Mouse (Mus musculus) embryonic facial prominence, embryonic 12.5 days (tissue): Measurements from ENCODE around the gene Tdp1. TPM values are rescaled to one million over a fixed set of nuclear protein-coding genes. Genes with fewer than 3 reads are reported as not detected.

Source experiments
- ATAC-seq: fragments of 200-750 bp; cut with Nextera tagmentation; 2 replicates; pipeline ENCODE4 v1.8.0; 2017; ENCODE audit not compliant: insufficient number of reproducible peaks, insufficient read depth, low FRiP score, low TSS enrichment
- H3K27ac ChIP-seq: fragments of 300-500 bp; sonication (generic); 2 replicates; pipeline ENCODE4 v1.5.1; 2016; ENCODE audit warnings: mild to moderate bottlenecking
- H3K27me3 ChIP-seq: fragments of 300-500 bp; sonication (generic); 2 replicates; pipeline ENCODE4 v1.6.1; 2016; ENCODE audit warnings: mild to moderate bottlenecking, moderate library complexity
- H3K36me3 ChIP-seq: fragments of 300-500 bp; sonication (generic); 2 replicates; pipeline ENCODE4 v1.6.1; 2016; ENCODE audit warnings: mild to moderate bottlenecking
- H3K4me1 ChIP-seq: fragments of 300-500 bp; sonication (generic); 2 replicates; pipeline ENCODE4 v1.6.1; 2016
- H3K4me2 ChIP-seq: fragments of 300-500 bp; sonication (generic); replicated peaks from 2 replicates; pipeline ENCODE4 v1.6.1; 2016; ENCODE audit warnings: mild to moderate bottlenecking, moderate library complexity
- H3K4me3 ChIP-seq: fragments of 300-500 bp; sonication (generic); 2 replicates; pipeline ENCODE4 v1.5.1; 2016; ENCODE audit warnings: mild to moderate bottlenecking
- H3K9ac ChIP-seq: fragments of 300-500 bp; sonication (generic); 2 replicates; pipeline ENCODE4 v1.6.1; 2016; ENCODE audit warnings: mild to moderate bottlenecking, moderate library complexity
- H3K9me3 ChIP-seq: fragments of 300-500 bp; sonication (generic); 2 replicates; pipeline ENCODE4 v1.6.1; 2016; ENCODE audit warnings: mild to moderate bottlenecking, moderate library complexity
- WGBS: fragments of 180-500 bp; shearing (Covaris S2); methylation state at CpG from one replicate; pipeline ENCODE4 v1.1.7; 2016; 5-methylcytosine and 5-hydroxymethylcytosine counted together
- polyA plus RNA-seq: library from polyadenylated mRNA; unstranded; fragments of >200 nt; fragmentation: Nextera tagmentation; extraction: Ambion mirVana; gene quantifications from 2 replicates; pipeline ENCODE4 v1.2.1, GENCODE M21; 2016

Gene Tdp1
- polyA plus RNA-seq, 1 experiment from 2014 or later, result 76.6 TPM

- WGBS, result 48% methylated on average over 1 of the region's 3 CpGs
- Histone ChIP-seq H3K4me2 (no peak overlapping the region), H3K9me3 (no peaks in the 10 kb centered on the region), H3K36me3 (peaks cover 42% of the 10 kb centered on the region), H3K4me1 (no peaks in the 10 kb centered on the region), H3K4me3 (no peak overlapping the region), H3K27me3 (no peaks in the 10 kb centered on the region), H3K9ac (no peak overlapping the region), H3K27ac (no peak overlapping the region)
- ATAC-seq, result no peak
Observed at GRCm38 (mm10) chr12:99899991-99900390, 15.7 kb downstream of the Tdp1 start.

GRCm38 (mm10) chr12:99901973-99902866, 17.9 kb downstream of the Tdp1 start:
- no peak overlapping the region for H3K4me3 ChIP-seq
- no peak overlapping the region for H3K9ac ChIP-seq
- no peaks in the 10 kb centered on the region for H3K9me3 ChIP-seq
- no peak overlapping the region for H3K27ac ChIP-seq
- WGBS, result 89% methylated on average over 8 of the region's 8 CpGs
- no peak overlapping the region for H3K4me2 ChIP-seq
- no peaks in the 10 kb centered on the region for H3K4me1 ChIP-seq
- no peak for ATAC-seq
- no peaks in the 10 kb centered on the region for H3K27me3 ChIP-seq
- peaks cover 41% of the 10 kb centered on the region for H3K36me3 ChIP-seq

DNA sequence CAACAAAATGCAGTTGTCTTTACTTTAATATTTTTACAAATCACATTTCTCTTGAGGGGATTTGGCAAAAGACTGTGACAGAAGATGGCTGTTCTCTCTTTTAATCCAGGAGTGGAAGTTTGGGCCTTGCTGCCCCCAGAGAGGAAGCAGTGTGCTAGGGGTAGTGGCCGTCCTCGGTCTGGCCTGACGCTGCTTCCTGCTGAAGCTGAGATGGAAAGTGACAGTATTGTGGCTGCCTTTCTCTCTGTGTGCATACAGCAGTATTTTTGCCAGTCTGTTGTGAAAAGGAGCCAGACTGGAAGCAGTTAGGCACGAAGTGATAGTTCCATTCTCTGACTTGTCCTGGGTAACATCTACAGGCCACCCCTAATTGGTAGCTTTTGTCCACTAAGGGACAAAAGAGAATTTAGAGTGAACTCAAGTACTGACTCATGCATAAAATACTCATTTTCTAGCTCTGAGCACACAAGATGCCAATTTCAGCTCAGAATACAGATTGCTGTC, 18.6 kb downstream of the Tdp1 start:
- Histone ChIP-seq H3K9ac (no peak overlapping the region), H3K27ac (no peak overlapping the region), H3K9me3 (no peaks in the 10 kb centered on the region), H3K27me3 (no peaks in the 10 kb centered on the region), H3K4me2 (no peak overlapping the region), H3K36me3 (peaks cover 45% of the 10 kb centered on the region), H3K4me1 (no peaks in the 10 kb centered on the region), H3K4me3 (no peak overlapping the region)
- ATAC-seq, result no peak
- WGBS, result 85% methylated on average over 4 of the region's 4 CpGs

DNA sequence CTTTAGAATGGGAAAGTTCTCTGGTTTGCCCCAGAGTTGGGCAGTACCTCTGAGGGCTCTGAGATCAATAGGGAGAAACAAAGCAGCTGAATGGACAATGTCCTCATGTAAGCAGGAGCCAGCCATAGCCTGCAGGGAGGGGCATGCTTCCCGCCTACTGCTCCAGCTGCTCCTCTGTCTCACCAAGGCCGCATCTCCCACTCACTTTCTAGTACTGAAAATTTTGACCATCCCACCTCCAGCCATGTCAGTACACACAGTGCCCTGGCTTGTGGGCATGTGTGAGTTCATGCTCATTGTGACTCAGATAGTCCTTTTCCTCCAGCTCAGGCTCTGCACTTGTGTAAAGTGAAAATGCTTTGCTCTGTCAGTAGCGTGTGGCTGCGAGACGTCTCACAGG, 20.2 kb downstream of the Tdp1 start:
- Histone ChIP-seq H3K36me3 (peaks cover 50% of the 10 kb centered on the region), H3K27me3 (no peaks in the 10 kb centered on the region), H3K9ac (no peak overlapping the region), H3K4me3 (no peak overlapping the region), H3K4me1 (no peaks in the 10 kb centered on the region), H3K27ac (no peak overlapping the region), H3K4me2 (no peak overlapping the region), H3K9me3 (no peaks in the 10 kb centered on the region)
- WGBS, result 87% methylated on average over 5 of the region's 5 CpGs
- ATAC-seq, result no peak

DNA sequence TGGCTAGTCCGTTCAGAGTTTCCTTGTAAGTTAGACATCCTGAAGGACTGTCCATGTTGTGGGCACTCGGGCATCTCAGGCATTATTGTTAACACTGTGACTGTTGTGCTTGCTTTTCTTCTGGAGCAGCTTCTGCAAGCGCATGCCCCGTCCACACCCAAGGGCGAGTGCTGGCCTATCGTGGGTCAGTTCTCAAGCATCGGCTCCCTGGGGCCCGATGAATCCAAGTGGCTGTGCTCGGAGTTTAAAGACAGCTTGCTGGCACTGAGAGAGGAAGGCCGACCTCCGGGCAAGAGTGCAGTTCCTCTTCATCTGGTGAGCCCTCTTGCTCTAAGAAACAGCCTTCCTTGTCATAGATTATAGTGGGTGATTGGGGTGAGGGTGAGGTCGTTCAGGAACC, 27.1 kb downstream of the Tdp1 start:
- Histone ChIP-seq H3K27ac (no peak overlapping the region), H3K4me2 (no peak overlapping the region), H3K36me3 (peaks cover 67% of the 10 kb centered on the region), H3K4me1 (no peaks in the 10 kb centered on the region), H3K27me3 (no peaks in the 10 kb centered on the region), H3K9me3 (no peaks in the 10 kb centered on the region), H3K4me3 (no peak overlapping the region), H3K9ac (no peak overlapping the region)
- ATAC-seq, result no peak
- 88% methylated on average over 12 of the region's 12 CpGs for whole genome bisulfite sequencing

GRCm38 (mm10) chr12:99917800-99918427, 33.6 kb downstream of the Tdp1 start:
- no peaks in the 10 kb centered on the region for H3K4me1 ChIP-seq
- peaks cover 51% of the 10 kb centered on the region for H3K36me3 ChIP-seq
- no peak for ATAC-seq
- no peak overlapping the region for H3K9ac ChIP-seq
- H3K4me2 ChIP-seq, result no peak overlapping the region
- no peaks in the 10 kb centered on the region for H3K9me3 ChIP-seq
- 86% methylated on average over 15 of the region's 15 CpGs for WGBS
- H3K27ac ChIP-seq, result no peak overlapping the region
- no peak overlapping the region for H3K4me3 ChIP-seq
- H3K27me3 ChIP-seq, result no peaks in the 10 kb centered on the region

- Histone ChIP-seq H3K36me3 (peaks cover 44% of the 10 kb centered on the region), H3K4me2 (no peak overlapping the region), H3K4me1 (0 out of 2 replicates have a peak, but pooled peaks cover 7% of the 10 kb centered on the region), H3K27me3 (no peaks in the 10 kb centered on the region), H3K27ac (no peak overlapping the region), H3K9me3 (no peaks in the 10 kb centered on the region), H3K9ac (no peak overlapping the region), H3K4me3 (no peak overlapping the region)
- no peak for ATAC-seq
- 91% methylated on average over 3 of the region's 3 CpGs for WGBS
Observed at GRCm38 (mm10) chr12:99919636-99920035, 35.3 kb downstream of the Tdp1 start.

DNA sequence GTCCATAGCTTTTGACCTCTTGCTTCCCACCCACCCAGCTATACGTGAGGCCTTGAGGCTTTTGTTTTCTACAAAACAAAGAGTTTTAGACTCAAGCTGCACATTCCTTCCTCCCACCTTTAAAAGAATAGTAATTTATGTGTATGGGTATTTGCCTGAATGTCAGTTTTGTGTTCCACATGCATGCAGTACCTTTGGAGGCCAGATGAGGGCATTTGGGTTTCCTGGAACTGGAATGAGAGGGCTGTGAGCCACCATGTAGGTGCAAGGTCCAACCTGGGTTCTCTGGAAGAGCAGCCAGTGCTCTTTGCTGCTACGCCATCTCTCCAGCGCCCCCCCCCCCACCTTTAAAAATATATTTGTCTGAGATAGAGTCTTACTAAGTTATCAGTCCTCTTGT, 36.7 kb downstream of the Tdp1 start:
- Histone ChIP-seq H3K9ac (no peak overlapping the region), H3K27ac (no peak overlapping the region), H3K27me3 (no peaks in the 10 kb centered on the region), H3K36me3 (peaks cover 43% of the 10 kb centered on the region), H3K4me1 (0 out of 2 replicates have a peak, but pooled peaks cover 7% of the 10 kb centered on the region), H3K4me2 (no peak overlapping the region), H3K9me3 (no peaks in the 10 kb centered on the region), H3K4me3 (no peak overlapping the region)
- WGBS, result 88% methylated on average over 3 of the region's 3 CpGs
- no peak for ATAC-seq

DNA sequence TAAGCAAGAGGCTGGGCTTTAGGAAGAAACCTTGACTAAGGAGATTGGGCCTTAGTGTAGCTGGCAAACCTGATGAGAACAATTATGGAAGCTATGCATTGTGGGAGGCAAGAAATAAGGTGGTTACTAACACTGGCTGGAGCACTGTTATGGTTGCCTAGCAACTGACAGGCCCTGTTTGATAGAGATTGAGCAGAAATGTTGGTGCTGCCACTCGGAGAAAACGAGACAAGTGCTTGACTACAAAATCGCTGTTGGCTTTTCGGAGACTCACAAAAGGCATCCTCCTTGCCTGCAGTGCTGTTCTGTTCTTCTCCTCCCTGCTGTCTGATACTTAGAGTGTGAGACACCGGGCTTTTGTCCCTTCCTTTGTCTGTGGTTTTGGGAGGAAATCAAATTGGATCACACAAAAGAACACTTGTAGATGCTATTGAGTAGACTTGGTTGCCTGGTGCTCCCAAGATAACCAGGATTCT, 38.9 kb downstream of the Tdp1 start:
- H3K4me1 ChIP-seq, result 0 out of 2 replicates have a peak, but pooled peaks cover 7% of the 10 kb centered on the region
- no peaks in the 10 kb centered on the region for H3K9me3 ChIP-seq
- 52% methylated on average over 5 of the region's 5 CpGs for WGBS
- no peak for ATAC-seq
- H3K27ac ChIP-seq, result no peak overlapping the region
- H3K9ac ChIP-seq, result no peak overlapping the region
- H3K27me3 ChIP-seq, result no peaks in the 10 kb centered on the region
- H3K36me3 ChIP-seq, result peaks cover 27% of the 10 kb centered on the region
- H3K4me3 ChIP-seq, result no peak overlapping the region
- H3K4me2 ChIP-seq, result no peak overlapping the region

GRCm38 (mm10) chr12:99923703-99924102, 39.4 kb downstream of the Tdp1 start:
- Histone ChIP-seq H3K27ac (no peak overlapping the region), H3K9ac (no peak overlapping the region), H3K36me3 (peaks cover 22% of the 10 kb centered on the region), H3K4me3 (no peak overlapping the region), H3K9me3 (no peaks in the 10 kb centered on the region), H3K4me2 (no peak overlapping the region), H3K4me1 (0 out of 2 replicates have a peak, but pooled peaks cover 7% of the 10 kb centered on the region), H3K27me3 (no peaks in the 10 kb centered on the region)
- 55% methylated on average over 5 of the region's 5 CpGs for WGBS
- no peak for ATAC-seq

DNA sequence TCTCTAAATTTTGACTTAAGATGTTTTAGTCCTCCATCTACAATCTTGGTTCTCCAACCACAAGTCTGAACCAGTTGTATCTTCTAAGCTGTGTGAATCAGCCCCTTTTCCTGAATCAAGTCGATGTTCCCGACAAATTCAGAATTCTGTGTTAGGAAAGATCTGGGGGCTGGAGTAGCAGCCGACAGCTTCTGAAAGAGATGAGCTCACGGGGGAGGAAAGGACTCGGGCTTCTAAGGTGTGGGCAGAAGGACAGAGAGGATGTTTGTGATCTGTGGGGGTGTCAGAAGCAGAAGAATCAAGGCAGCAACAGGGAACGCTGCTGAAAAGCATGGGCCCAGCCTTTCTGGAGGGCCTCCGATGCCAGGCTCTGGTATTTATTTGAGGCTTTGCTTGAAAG, 44.0 kb downstream of the Tdp1 start:
- no peak overlapping the region for H3K9ac ChIP-seq
- no peak overlapping the region for H3K27ac ChIP-seq
- H3K4me3 ChIP-seq, result no peak overlapping the region
- 87% methylated on average over 7 of the region's 7 CpGs for WGBS
- no peaks in the 10 kb centered on the region for H3K9me3 ChIP-seq
- H3K27me3 ChIP-seq, result no peaks in the 10 kb centered on the region
- H3K4me2 ChIP-seq, result no peak overlapping the region
- ATAC-seq, result no peak
- peaks cover 26% of the 10 kb centered on the region; the same call in 1 of the 2 replicates for H3K36me3 ChIP-seq
- 0 out of 2 replicates have a peak, but pooled peaks cover 7% of the 10 kb centered on the region for H3K4me1 ChIP-seq

- H3K36me3 ChIP-seq, result peaks cover 31% of the 10 kb centered on the region
Observed at GRCm38 (mm10) chr12:99929160-99929559, 44.8 kb downstream of the Tdp1 start.

More at GRCm38 (mm10) chr12:99929160-99929559, 44.8 kb downstream of the Tdp1 start:
- ATAC-seq, result no peak
- H3K4me1 ChIP-seq, result 0 out of 2 replicates have a peak, but pooled peaks cover 2% of the 10 kb centered on the region
- H3K9ac ChIP-seq, result no peak overlapping the region
- 86% methylated on average over 1 of the region's 1 CpGs for WGBS
- no peaks in the 10 kb centered on the region for H3K27me3 ChIP-seq
- no peaks in the 10 kb centered on the region for H3K9me3 ChIP-seq
- no peak overlapping the region for H3K4me2 ChIP-seq
- no peak overlapping the region for H3K4me3 ChIP-seq
- no peak overlapping the region for H3K27ac ChIP-seq
